Mouse (Mus musculus) gastrocnemius, postnatal 25 days (tissue): ENCODE measurements around the gene Tle4. TPM values are rescaled to one million over a fixed set of nuclear protein-coding genes. Genes with fewer than 3 reads are reported as not detected.

Source experiments
- DNase-seq: peaks from one replicate; pipeline ENCODE4 v3.0.0; 2022
- total RNA-seq, 2 experiments: library from RNA; stranded (reverse); gene quantifications; 1 replicate in 1 of 2; 2 replicates in 1 of 2; pipeline ENCODE4 v1.2.3; 2021

Tle4 gene
- total RNA-seq, 2 experiments from 2014 or later = 15.2 to 18.6 TPM

DNA sequence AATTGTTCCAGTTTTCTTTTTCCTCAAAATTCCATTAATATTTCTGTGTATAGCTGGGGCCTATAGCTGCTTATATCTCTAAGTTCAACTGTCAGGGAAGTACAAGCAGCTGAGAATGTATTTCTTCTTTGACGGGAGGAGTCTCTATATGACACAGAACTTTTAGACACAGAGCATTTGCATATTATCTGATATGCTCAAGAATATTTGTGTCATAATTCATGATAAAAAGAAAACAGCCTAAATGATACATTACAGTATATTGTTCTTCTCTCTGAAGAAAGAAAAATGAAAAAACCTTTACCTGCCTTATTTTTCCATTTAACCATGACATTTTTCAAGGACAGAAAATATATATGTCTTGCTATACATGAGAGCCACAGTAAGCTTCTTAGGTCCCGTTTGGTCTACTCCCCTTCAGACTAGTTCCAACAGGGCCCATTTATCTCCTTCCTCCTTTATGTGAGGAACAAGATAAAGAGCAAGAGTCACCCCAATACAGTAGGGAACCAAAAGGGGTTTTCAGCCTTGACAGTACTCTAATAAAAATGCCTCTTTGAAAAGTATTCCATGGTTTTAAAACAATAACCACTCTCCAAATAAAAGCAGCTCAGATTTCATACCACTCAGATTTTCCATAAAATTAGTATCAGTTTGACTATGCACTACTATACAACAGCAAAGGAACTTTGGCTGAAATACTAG, 77.6 kb downstream of the Tle4 start:
- no peak for DNase-seq

DNA sequence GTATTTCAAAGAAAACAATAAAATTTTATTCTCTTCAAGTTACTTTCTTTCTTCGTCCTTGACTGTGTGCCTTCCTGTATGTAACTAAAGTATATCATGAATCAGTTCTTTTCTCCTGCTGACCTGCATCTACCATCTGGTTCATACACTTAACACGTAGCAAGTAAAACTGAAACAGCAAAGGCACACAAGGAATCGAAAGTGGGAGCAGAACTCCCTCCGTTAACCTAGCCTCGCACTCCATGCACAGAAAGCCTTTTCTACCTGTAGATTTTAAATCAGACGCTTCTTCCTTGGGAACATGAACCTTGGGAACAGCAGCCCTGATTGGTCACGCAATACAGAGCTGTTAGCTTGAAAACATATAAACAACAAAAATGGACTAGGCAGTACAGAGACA, 78.7 kb downstream of the Tle4 start:
- no peak for DNase-seq

DNA sequence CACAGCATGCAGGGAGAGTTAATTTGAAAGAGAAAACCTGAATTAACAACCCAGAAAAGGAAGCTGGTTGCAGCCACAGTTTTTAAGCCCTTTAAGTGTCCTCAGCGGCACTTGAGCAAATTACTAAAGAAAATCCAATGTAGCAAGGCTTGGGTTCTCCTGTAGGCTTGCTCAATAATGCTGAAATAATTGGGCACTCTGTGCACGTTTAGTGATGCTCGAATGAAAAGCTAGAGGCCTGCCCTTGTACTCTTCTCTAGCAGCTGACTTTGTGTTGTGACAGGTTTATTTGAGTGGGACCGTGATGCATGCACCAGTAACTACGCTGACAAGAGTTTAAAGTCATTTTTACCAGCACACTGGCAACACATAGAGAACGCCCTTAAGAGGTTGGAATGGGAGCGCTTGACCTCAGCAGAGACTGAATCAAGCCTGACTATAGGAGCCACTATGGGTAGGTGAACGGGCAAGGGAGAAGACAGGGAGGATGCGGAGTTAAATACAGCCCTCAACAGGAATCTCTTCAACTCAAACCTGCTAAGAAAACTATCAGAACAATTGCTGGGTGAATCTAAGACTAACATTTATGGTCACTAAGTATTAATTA, 79.3 kb downstream of the Tle4 start:
- DNase-seq = no peak

DNA sequence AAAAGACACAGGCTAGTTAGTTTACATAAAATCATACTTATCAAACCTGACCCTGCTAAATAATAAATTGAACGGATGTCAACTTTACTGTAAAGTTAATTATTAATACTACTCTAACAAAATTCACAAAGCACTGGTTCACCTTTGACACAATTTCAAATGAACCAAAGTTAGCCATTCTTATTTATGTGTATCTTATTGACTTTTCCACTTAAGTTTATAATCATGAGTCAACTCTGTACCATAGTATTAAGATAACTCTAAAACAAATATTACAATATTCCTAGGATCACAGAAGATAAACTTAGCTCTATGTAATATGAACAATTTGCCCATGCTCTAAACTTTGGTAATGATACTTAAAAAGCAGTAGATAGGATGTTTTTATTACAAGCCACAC, 81.4 kb downstream of the Tle4 start:
- DNase-seq = no peak

DNA sequence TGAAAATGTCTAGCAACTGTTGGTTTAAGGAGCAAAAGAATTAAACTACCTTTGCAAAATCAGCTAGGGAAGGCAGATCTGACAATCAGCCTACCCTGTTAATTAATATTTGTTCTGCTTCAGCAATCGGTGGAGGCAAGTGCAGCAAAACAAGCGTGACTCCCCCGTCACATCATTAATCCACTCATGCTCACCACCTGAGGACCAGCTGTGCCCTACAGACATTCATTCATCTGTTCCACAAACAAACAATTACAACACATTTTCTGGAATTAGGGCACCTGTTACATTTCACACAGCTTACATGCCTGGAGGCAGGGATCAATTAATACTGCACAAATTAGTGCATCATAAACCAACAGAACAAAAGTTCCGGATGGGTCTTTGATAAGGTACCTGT, 89.0 kb downstream of the Tle4 start:
- no peak for DNase-seq

DNA sequence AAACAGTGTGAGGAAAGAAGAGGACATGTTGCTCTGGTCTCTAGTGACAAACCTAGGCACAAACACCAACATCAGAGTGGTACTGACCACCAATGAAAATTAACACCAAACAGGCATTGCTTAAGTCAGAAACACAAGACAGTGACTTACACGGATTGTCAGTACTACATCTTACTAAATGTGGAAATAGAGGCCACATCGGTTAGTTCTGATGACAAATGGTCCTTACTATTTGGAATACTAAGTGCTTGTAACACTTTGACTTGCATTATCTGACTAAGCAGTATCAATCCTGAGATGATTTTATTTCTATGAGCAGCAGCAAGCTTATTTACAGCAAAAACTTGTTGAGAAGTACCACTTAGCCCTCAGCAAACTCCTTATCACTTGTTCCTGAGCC, 89.9 kb downstream of the Tle4 start:
- no peak for DNase-seq

DNA sequence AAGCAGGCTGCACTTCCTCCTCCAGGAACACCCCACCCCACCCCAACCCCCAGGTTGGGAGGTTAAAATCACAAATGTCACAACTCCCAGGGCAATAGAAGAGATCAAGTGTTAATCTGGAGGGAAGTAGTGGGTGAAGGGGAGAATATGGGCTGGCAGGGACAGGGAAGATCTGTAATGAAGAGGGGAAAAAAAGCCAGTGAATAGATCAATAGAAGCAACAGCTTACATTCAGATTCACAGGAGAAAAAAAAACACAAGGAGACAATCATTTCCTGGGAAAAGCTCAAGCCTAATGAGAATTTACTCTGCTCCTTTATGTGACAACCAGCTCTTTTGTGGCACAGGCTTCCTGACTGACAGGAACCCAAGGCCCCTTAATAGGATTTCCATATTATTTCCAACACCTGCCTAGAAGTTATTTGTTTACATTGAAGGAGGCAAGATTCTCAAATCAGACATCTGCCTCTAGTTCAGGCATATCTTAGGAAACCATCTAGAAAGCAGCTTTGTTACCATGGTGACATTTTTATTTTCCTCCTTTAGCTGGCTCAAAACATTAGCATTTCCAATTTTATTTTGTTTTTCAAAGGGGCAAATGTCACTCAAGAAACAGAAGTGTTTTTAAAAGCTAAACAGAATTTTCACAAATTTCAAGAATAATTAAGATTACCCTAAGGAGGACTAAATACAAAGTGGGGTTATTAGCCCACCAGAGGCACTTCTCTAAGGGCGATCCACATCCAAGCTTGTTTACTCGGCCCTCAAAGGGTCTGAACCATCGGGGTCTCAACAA, 90.8 kb downstream of the Tle4 start:
- DNase-seq = no peak

DNA sequence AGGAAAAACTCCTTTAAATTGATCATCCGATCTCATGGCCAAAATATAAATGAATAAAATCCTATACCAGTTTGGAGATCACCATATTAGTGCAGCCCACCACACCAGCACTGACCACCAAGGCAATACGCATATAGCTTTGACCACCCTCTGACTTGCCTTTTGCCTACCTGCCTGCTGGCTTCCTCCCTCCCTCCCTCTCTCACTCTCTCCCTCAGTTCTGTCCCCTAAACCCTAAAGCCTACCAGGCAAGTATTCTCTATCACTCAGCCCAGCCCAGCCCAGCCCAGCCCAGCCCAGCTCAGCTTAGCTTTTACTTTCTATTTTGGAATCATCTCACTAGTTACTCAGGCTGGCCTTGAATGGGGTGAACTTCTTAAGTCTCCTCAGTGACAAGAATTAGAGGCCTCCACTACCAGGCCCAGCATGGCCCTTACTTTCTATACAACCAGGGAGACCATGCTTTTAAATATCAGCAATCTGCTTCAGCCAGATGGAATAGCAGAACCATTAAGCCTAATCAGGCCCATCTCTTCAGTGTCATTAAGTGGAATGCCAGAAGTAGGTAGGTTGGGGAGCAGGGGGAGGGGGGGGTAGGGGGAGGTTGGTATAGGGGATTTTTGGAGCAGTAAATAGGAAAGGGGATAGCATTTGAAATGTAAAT, 91.8 kb downstream of the Tle4 start:
- DNase-seq = no peak

DNA sequence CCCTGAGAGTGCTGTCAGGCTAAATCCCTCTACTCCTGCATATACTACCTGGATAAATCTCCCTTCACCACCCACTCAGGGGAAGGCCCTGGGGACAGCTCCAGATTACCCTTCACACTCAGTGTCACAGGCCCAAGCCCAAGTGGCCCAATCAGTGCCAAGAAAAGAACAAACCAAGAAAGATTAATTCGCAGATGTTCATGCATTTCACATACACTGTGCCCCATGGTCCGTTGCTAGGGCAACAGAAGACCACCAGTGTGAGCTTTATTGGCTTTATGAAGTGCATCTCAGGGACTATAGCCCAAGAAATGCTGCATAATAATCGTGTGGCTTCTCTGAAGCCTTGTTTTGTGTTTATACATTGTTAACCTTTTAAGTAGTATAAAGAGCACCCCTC, 92.5 kb downstream of the Tle4 start:
- DNase-seq = no peak

DNA sequence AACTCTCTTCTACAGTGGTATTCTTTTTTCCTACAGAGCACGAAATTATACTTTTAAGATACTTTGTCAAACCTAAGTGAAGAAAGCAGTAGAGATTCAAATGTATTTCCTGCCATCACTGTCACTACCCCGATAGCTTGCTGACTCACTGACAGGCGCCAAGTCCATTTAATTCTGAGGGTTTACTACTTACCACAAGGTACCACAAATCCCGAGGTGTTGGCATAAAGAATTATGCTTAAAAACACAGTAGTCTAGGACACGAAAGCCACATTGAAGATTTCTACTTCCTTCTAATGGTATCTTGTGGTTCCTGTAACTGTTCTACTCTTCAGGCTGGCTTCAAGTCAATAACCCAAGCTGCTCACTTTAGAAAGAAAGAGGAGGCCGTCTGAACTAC, 94.0 kb downstream of the Tle4 start:
- DNase-seq = no peak

DNA sequence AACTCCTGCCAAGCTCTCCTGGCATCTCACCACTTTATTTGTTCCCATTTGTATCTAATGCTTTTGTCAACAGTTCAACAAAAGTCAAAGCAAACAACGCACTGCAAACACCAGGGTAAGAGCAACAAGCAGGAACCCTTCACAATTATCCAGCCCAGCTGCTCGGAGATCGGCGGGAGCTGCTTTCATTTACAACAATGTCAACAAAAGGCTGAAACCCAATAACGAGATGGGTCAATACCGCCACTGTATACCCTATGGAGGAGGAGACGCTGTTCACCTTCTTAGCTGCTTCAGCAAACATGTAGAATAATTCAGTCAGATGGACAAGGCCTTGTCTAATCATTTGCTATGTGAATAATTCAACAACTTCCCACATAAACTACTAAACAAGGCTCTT, 95.6 kb downstream of the Tle4 start:
- no peak for DNase-seq

DNA sequence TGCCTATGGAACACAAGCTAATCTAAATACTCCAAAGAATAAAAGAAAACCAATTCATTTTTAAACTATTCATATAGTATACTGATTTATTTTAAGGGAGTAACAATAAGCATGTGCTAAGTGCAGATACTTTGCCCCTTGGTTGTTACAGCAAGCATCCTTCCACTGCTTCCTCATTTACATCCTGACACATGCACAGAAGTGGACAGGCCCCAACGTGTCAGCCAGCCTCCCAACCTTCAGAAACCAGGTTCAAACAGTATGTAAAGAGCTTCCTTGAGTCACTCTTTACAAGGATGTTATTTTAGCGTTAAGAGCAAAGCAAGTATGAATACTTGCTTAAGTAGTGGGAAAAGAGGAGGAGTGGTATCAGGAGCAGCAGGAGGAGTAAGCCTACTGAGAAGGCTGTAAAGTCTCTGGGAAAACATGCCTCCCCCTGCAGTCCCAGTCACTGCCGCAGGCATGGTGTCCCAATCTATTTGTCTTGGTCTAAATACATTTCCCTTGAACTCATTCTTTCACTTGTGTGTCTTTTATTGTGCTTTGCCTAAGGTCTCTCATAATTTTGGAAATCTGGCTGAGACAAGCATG, 97.9 kb downstream of the Tle4 start:
- no peak for DNase-seq

DNA sequence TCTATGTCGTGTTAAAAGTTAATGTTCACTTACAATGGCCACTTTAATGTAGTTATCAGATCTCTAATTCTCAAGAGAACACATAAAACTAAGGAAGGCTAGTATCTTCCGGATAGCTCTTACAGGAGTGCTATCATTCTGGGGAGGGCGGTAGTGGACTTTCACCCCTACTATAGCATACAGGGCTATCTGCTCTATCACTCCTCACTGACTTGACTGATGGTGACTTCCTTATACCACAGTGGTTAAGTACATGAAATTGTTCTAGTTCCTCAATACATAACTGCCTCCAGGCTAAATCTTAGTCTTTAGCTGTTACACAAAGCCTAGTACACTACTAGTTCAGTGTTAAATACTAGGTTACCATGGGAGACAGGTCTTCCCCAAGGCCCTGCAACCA, 104.8 kb downstream of the Tle4 start:
- DNase-seq = no peak

DNA sequence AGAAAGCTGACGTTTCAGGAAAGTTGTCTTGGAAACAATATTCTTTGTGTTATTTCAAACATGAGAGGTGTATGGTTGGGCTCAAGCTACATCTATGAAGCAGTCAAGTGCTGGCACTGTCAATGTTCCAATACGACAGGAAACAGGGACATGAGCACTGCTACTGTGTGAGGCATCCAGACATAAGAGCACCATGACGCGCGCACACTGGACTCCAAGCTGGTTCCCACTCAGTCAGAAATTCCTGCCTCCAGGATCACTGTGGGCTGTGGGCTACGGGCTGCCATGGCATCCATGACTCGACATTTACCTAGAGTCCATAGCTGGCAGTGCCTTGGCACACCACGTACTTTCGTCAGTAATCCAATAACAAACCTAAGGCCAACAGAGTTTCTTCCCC, 110.7 kb downstream of the Tle4 start:
- no peak for DNase-seq

DNA sequence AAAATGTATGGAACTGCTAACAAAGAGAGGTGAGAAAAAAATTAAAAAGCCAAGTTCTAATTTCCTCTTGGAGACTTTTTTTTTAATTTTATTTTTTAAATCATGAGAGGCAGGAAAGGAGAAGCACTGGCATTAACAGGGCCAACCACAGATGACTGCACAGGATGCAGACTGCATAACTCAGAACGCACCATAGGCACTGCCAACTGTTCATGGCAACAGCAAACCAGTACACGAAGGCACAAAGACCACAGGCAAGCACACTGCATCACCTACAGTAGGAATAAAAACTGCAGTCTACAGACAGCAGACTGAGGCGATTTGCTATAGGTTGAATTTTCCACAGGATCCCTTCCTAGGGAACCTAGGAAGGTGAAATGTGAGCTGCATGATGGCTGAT, 112.7 kb downstream of the Tle4 start:
- DNase-seq = no peak

DNA sequence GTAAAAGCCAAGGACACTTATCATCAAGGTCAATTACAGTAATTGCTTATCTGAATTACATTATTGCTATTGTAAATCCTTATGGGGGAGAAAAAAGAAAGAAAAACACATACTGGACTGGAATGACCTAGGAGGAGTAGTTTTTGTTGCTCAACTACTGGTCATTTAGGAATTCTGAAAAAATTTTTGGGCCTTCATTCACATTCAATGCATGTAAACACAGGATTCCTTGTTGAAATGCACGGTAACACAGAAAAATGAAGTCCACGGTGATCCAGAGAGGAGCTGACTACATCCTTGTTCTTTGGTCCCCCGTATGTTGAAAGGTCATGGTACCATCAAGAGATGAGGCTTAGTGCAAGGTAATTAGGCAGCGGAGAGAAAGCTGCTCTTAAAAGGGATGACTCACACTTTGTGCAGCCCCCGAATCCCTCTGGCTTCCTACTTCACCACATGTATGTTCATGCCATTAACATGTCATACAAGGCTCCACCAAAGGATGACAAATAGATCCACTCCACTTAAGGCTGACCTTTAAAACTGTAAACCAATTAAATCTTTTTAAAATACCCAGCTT, 115.2 kb downstream of the Tle4 start:
- DNase-seq = no peak

DNA sequence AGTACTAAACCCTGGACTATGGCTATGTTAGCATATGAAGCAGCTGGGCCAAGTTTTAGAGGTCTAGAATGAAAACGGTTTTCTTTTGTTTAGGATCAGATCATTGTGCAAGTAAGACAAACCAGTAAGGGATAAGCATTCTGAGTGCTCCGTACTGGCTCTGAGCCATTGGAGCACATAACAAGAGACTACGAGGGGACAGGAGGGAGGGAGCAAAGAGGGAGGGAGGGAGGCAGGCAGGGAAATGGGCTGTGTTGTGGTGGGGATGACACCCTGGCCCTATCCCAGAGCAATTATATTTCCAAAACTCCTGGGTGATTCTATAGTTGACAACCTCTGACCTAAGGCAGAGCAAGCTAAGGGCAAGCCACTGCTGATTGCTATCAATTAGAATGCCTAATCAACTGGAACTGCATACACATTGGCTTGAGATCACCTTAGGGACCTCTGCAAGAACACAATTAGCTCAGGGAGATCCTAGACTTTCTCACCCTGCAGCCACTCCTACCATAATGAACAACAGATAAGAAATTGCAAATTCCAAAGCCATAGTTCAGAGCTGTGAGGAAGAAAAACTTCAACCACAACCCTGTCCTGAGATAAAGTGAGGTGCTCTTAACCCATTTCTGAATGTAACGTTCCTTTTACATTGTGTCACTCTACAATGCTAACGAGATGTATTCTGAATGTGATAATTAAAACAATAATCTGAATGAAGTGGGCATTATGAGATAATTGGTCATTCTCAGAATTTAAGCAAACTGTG, 115.9 kb downstream of the Tle4 start:
- DNase-seq = no peak

DNA sequence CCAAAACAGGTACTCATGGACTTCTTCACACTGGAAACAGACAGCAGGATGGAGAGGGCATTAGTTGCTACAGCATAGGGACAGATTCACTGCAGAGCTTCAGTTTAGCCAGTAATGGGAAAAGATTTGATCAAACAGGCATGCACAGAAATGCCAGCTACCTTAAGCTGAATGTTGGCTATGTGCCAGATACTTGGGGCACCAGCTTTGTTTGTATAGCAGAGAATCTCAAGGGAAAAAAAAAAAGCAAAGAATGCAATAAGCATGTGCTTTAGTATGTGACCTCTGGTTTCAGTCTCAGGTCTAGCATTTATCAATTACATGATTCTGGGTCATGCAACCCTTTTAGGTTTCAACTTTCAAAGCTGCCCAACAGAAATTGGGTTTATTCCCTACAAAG, 118.1 kb downstream of the Tle4 start:
- DNase-seq = no peak

DNA sequence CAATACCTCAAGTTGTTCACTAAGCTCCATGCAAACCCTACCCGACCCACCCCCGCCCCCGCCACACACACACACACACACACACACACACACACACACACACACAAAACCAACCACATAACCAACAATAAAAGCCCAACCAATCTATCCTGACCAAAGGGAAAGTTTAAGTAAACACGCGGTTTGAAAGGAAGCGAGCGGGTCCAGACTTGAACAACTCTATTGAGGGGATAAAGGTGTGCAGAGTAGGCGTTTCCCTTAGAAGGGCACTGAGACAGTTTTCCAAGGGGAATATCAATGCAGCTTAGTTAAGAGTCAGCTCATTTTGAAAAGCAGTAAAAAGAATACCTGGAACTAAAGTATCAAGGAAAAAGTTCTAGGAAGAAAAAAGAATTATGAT, 128.5 kb downstream of the Tle4 start:
- no peak for DNase-seq

DNA sequence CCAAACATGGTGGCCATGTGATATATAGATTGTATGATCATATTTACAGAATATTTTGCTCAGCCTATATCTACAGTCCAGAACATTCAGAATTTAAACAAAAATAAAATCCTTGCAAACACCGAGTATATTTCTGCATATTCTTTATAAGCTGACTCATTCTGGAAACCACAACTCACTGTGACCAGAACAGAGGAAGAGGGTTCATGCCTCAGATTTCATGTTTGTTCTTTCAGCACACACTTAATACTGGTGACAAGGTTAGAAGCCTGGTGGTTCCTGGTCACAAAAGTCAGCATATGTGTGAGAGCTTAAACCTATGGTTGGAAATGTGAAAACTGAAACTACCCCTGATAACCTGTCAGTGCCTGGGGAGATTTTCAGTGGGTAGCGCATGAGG, 129.1 kb downstream of the Tle4 start:
- no peak for DNase-seq

DNA sequence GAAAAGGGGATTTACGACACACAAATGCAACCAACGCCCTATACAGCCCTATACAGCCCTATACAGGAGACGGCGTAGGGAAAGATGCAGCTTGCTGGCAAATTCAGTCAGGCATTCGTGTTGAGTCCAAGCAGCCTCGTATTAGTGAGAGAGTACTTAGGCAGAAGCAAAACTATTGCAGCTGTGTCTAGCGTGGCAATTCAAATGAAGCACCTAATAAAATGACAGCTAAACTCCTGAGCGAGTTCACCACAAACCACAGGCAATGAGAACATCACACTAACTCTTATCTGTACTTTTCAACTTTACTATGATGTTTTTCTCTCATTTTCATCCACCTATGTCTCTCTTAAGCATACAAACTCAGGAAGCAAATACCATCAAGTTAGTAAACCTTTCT, 131.8 kb downstream of the Tle4 start:
- no peak for DNase-seq
